Mouse (Mus musculus) liver, adult 2 months (tissue): Measurements from ENCODE around the gene Ankle1.

Experiments
- CTCF ChIP-seq: fragments of 200-500 bp; IDR thresholded peaks from 2 replicates; pipeline ENCODE4 v1.5.1; 2011; ENCODE audit warnings: low read depth, low read length, control low read depth
- POLR2A ChIP-seq: fragments of 200-500 bp; IDR thresholded peaks from 2 replicates; pipeline ENCODE4 v1.6.1; 2011; ENCODE audit warnings: low read length, control low read depth; ENCODE audit not compliant: insufficient read depth; ENCODE audit errors: extremely low read depth

- TF ChIP-seq CTCF (no peak), POLR2A (no peak)
Observed at GRCm38 (mm10) chr8:71451337-71451736, 45.5 kb downstream of the Ankle1 start.
